Mouse (Mus musculus) olfactory bulb, adult 2 months (tissue): ENCODE measurements around the gene Ubac2.

Source experiments
- CTCF ChIP-seq: fragments of 200-500 bp; IDR thresholded peaks from 2 replicates; pipeline ENCODE4 v1.5.1; 2012; ENCODE audit warnings: low read depth, mild to moderate bottlenecking, low read length, moderate library complexity; ENCODE audit not compliant: insufficient read depth
- POLR2A ChIP-seq: fragments of 200-500 bp; IDR thresholded peaks from 2 replicates; pipeline ENCODE4 v1.6.1; 2012; ENCODE audit warnings: mild to moderate bottlenecking, low read depth, low read length, moderate library complexity; ENCODE audit not compliant: insufficient read depth

DNA sequence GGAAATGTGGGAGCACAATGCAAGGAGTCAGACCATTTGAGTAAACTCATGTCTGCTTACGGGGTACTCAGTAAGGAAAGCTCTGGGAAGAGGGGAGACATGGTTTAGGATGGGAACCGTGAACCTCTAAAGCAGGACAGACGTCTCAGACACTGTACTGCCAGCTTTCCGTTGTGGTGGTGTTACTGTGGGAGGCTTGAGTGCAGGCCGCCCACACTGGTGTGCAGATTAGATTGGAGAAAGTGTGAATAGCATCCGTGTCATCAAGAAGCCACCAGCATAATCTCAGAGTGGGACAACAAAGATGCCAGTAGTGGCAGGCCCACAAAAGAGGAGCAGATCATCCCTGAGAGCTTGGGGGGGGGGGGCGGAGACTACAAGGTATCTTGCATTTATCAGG lies 123.8 kb downstream of the Ubac2 start:
- TF ChIP-seq POLR2A = no peak
- TF ChIP-seq CTCF = no peak
